Mouse (Mus musculus) central nervous system, embryonic 18 days (tissue): ENCODE measurements around the gene Olfr702. TPM values are rescaled to one million over a fixed set of nuclear protein-coding genes. Genes with fewer than 3 reads are reported as not detected.

Experiments used
- polyA plus RNA-seq: library from polyadenylated mRNA; depleted of rRNA; stranded (reverse); fragments of >200 nt; gene quantifications from 2 replicates; pipeline ENCODE4 v1.2.3, GENCODE M21; 2012; rRNA removed

The Olfr702 gene
- polyA plus RNA-seq = not detected in 2 replicates

GRCm38 (mm10) chr7:106833793-106834192, at the start of gene Olfr702:
Olfr702 (minus strand) TSS chr7:106833893.

GRCm38 (mm10) chr7:106876791-106877190, 43.1 kb upstream of the Olfr702 start, which contains the start of gene Olfr705:
Olfr705 (minus strand) TSS chr7:106876891.

GRCm38 (mm10) chr7:106862885-106863284, 29.2 kb upstream of the Olfr702 start, which contains the start of gene Olfr704:
Olfr704 (plus strand) TSS chr7:106863185.

GRCm38 (mm10) chr7:106843060-106843459, 9.4 kb upstream of the Olfr702 start, which contains the start of gene Olfr703:
Olfr703 (plus strand) TSS chr7:106843360.

GRCm38 (mm10) chr7:106813829-106814228, 19.9 kb downstream of the Olfr702 start, which contains the start of gene Olfr701:
Olfr701 (plus strand) TSS chr7:106814129.

GRCm38 (mm10) chr7:106808734-106809133, 25.0 kb downstream of the Olfr702 start, which contains the start of gene Olfr700:
Olfr700 (minus strand) TSS chr7:106808834.

GRCm38 (mm10) chr7:106793098-106793497, 40.6 kb downstream of the Olfr702 start, which contains the start of gene Olfr699:
Olfr699 (minus strand) TSS chr7:106793198.

Other genes starting within 250 kb of the Olfr702 start
- gene Olfr693, start 153.3 kb downstream of the Olfr702 start, polyA plus RNA-seq = not detected in 2 replicates
- not detected in 2 replicates for gene Olfr694, start 142.1 kb downstream of the Olfr702 start, polyA plus RNA-seq
- not detected in 2 replicates for gene Olfr695, start 117.5 kb downstream of the Olfr702 start, polyA plus RNA-seq
- gene Olfr697, start 91.5 kb downstream of the Olfr702 start, polyA plus RNA-seq = not detected in 2 replicates
- not detected in 2 replicates for gene Olfr698, start 78.5 kb downstream of the Olfr702 start, polyA plus RNA-seq
- not detected in 2 replicates for gene Olfr699, start 40.7 kb downstream of the Olfr702 start, polyA plus RNA-seq
- not detected in 2 replicates for gene Olfr700, start 25.1 kb downstream of the Olfr702 start, polyA plus RNA-seq
- not detected in 2 replicates for gene Olfr701, start 19.8 kb downstream of the Olfr702 start, polyA plus RNA-seq
- 0.05 TPM in 1 of 2 replicates, not detected in the other for gene Olfr703, start 9.5 kb upstream of the Olfr702 start, polyA plus RNA-seq
- not detected in 2 replicates for gene Olfr704, start 29.3 kb upstream of the Olfr702 start, polyA plus RNA-seq
- gene Olfr705, start 43.0 kb upstream of the Olfr702 start, polyA plus RNA-seq = not detected in 2 replicates
- gene Olfr706, start 54.3 kb upstream of the Olfr702 start, polyA plus RNA-seq = not detected in 2 replicates
- gene Olfr707, start 67.3 kb upstream of the Olfr702 start, polyA plus RNA-seq = not detected in 2 replicates
- not detected in 2 replicates for gene Olfr1532-ps1, start 74.1 kb upstream of the Olfr702 start, polyA plus RNA-seq
- not detected in 2 replicates for gene Olfr709-ps1, start 98.3 kb upstream of the Olfr702 start, polyA plus RNA-seq
- gene Olfr710, start 114.4 kb upstream of the Olfr702 start, polyA plus RNA-seq = not detected in 2 replicates
- not detected in 2 replicates for gene Olfr6, start 130.0 kb upstream of the Olfr702 start, polyA plus RNA-seq
- gene Olfr711, start 141.6 kb upstream of the Olfr702 start, polyA plus RNA-seq = not detected in 2 replicates
- gene Olfr2, start 172.2 kb upstream of the Olfr702 start, polyA plus RNA-seq = not detected in 2 replicates
- not detected in 2 replicates for gene Olfr713, start 197.3 kb upstream of the Olfr702 start, polyA plus RNA-seq
- gene Olfr714, start 237.1 kb upstream of the Olfr702 start, polyA plus RNA-seq = not detected in 2 replicates